Mouse (Mus musculus): ENCODE results near the gene Zfp518b.

Gene Zfp518b

DNA sequence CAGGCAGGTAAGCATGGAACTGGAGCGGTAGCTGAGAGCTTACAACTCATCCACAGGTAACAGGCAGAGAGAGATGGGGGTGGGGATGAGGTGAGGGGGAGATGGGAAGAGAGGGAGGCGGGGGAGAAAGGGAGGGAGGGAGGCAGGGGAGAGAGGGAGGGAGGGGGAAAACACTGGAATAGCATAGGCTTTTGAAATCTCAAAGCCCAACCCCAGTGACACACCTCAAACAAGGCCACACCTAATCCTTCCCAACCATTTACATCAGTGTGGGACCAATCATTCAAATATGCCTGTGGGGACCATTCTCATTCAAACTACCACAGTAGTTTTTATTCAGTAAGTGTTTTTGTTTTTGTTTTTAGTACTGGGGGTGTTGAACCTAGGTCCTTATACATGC, 31.5 kb downstream of the Zfp518b start:
- no peak for TF ChIP-seq GATA4 (IDR thresholded peaks at IDR 0.05; ENCODE audit: insufficient replicate concordance, low read length)

DNA sequence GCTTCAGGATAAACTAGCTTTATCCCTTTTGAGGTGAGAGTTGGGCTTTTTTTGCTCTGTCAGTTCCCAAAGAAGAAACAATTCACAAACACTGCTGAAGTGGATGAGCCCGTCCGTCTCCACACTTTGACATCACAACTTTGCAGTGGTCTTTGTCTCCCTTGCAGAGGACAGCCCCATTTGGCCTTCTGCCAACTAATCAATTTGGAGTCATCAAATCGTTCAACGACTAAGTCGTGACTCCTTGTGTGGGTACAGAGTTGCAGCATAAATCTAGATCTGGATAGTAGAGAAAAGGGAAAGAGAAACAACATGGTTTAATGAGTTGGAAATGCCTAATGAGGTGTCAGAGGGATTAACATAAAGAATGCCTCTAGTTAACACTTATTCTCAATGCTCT, 33.2 kb downstream of the Zfp518b start:
- TF ChIP-seq GATA4 (IDR thresholded peaks at IDR 0.05; ENCODE audit: insufficient replicate concordance, low read length), result no peak

DNA sequence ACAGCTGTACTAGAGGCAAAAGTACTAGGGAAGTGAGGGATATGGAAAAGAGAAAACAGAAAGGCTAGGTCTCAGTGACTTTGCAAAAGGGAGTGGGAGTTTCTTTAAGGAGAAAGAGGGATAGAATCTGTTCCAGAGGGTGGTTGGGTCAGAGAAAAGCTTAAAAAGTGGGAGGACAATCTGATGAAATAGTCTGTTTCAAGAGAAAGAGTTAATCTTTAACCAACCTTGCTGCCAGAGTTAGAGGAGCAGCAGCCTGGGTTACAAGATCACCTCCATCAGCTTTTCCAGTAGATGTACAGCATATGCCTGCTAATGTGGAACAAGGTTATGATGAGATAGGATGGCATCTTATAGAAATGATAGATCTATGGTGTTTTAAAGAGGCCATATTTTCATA, 43.1 kb downstream of the Zfp518b start:
- TF ChIP-seq GATA4 (IDR thresholded peaks at IDR 0.05; ENCODE audit: insufficient replicate concordance, low read length), result no peak

DNA sequence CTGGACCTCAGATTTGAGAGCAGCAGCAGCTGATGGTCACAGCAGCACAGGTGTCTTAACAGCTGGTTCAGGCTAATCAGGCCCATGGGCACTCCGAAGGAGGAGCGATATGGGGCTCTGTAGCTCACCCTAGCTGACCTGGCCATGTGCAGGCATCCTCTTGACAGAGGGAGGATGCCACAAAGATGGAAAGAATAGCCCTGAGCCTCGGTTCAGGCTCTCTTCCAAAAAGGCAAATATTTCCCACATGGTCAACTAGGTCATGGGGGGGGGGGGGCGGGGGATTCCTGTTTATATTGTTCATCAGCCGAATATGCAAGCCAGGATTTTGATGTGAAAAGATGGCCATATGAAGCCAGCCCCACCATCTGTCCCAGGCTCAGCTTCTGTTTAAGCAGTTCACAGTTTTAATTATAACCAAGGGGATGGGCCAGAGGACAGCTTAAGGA, 48.3 kb downstream of the Zfp518b start:
- TF ChIP-seq GATA4 (IDR thresholded peaks at IDR 0.05; ENCODE audit: insufficient replicate concordance, low read length), result no peak

DNA sequence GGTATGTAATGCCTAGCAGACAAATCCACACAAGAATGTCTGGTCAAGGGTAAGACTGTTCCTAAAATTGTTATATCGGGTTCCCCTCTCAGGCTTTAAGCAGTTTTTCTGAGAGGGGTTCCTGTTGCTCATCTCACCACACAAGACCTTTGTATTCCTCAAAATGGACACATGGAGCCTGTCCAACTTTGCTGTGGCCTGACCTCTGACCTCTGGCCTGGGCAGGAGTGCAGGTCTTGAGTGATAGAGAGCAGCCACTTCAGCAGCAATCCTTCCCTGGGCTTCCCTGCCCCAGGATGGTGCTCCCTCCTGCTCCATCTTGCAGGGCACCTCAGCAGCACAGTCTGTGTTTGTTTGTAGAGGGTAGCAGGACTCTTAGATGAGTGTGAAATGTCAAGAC, 48.9 kb downstream of the Zfp518b start:
- no peak for TF ChIP-seq GATA4 (IDR thresholded peaks at IDR 0.05; ENCODE audit: insufficient replicate concordance, low read length)

DNA sequence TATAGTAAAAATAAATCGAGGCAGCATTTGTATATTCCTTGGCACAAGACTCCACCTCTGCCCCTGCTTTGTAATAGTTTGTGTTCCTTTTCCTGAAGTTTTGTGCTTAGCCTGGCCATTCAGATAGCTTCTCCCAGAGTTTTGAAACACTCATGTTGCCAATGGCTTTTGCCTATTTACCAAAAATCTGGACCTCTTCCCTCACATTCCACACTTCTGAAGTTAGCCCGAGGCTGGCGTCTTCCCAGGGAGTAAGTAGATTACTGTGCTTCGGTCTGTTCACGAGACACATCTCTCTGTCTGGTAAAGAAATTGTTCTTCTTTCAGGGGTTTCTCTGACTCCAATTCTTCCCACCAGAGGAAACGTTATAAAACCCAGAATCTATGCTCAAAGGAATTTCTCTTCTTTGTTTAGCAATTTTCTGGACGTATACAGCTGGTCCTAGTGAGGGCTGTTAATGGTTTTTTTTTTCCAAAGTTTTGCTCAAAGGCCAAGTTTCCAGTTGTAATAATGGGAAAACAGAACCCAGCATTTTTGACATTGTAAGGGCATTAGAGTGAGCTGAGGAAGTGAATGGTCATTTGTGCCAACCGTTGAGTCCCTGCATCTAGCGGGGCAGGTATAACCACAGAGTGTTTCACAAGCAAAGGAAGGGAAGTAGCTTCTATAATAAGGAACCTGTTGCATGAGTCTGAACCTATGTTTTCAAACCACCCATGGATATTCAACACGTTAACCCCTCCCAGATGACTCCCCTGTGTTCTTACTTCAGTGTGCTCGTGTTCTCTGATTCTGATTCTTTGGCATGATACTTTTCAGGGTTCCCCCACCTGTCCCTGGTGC, 50.1 kb downstream of the Zfp518b start:
- TF ChIP-seq GATA4 (IDR thresholded peaks at IDR 0.05; ENCODE audit: insufficient replicate concordance, low read length), result no peak

DNA sequence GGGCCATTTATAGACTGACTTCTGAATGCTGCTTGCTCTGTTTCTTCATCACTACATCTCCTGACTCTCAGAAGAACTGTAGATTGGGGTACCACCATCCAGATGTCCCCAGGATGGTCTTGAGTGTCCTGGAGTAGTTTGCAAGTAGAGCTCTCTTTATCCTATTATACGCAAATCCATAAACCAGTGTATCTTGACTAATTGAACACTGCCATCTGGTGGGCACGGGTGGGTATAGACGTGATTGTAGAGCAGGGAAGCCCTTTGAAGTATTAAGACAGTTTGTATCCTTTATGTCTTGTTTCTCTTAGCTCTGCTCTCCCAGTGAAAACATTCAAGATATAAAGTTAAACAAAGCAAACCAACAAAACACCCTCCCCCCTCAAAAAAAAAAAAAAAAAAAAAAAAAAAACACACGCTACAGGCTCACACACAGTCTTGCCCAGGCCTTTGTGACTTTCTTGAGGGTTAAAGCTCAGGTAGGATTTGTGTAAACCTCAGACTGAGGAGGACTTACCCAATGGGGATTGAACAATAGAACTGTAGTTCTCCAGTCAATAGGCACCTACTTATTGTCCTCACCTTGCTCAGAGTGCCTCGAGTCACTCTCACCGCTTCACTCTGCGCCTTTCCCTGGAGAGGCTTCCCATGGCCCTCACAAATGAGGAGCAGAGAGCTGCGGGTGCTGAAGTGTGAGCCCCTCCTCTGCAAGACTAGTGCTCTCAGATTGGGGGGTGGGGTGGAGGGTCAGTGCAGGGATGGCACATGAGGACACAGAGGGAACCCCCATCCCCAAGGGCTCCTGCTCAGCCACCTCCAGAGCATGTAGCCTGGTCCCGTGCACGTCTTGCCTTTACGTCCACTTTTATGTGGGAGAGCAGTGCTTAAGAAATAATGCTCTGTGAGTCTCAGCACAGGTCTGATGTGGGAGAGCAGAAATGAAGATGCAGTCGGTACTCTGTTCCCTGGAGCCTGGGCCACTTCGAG, 51.9 kb downstream of the Zfp518b start:
- TF ChIP-seq GATA4 (IDR thresholded peaks at IDR 0.05; ENCODE audit: insufficient replicate concordance, low read length), result no peak

DNA sequence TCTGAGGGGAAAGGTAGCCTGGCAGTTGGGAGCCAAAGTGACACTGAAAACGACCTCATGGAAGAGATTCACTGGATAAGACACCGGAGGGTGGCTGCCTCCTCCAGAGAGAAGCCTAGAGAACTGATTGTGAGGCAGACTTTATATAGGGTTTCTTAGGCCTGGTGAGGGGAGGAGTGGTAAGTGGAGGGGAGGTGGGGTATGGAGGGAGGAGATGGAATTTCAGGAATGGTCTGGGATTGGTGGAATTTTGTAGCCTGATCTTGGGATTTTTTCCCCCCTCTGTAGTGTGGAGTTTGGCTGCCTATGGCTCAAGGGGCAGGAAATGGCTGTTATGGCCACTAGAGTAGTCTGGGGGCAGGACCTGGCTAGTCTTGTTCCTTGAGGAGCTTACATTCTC, 56.6 kb downstream of the Zfp518b start:
- no peak for TF ChIP-seq GATA4 (IDR thresholded peaks at IDR 0.05; ENCODE audit: insufficient replicate concordance, low read length)

DNA sequence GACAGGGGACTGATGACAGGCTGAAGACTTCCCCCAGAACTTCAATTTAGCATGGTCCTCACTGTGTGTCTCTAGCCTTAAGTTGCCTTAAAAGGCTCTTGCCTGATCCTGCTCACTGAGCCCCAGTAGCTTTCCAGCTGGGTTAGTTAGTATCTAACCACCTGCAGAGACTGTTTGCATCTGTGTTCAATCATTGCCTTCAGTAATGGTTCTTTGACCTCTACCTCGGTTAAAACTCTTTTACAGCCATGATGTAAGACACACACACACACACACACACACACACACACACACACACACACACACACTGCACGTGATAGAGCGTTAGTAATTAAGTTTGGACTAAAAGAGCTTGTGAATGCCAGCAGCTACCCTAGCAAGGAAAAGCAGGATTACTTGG, 57.7 kb downstream of the Zfp518b start:
- no peak for TF ChIP-seq GATA4 (IDR thresholded peaks at IDR 0.05; ENCODE audit: insufficient replicate concordance, low read length)

DNA sequence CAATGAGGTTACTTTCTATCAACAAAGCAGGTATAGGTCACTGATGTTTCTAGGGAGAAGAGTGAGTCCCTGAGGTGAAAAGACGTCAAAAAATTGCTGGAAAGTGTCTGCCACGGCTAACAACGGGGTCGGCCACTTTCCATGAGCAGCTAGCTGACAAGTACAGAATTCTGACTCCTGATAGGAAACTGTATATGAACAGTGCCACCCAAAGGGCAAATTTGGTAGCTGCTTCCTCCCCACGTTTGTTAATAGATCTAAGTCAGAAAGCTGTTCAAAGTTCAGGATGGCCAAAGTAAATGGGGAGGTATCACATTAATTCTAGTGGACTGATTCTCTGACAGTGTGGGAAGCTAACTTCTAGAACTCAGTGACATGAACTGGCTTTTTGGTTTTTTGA, 63.8 kb downstream of the Zfp518b start:
- no peak for TF ChIP-seq GATA4 (IDR thresholded peaks at IDR 0.05; ENCODE audit: insufficient replicate concordance, low read length)

DNA sequence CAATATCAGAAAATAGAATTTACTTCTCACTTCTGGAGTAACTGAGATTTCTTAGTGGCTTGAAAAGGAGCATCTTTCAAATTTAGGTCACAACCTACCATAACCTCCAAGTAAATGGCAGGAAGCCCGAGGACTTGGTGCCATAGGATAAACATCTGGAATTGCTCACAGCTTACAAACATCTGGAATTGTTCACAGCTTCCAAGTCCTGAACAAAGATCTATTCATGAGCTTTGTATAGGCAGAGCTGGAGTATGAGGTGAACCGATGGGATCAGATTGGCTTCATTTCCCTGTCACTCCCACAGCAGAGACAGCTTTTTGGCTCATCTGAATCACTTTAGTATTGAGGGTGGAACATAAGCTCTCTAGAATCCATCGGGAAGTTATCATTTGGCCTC, 65.7 kb downstream of the Zfp518b start:
- TF ChIP-seq GATA4 (IDR thresholded peaks at IDR 0.05; ENCODE audit: insufficient replicate concordance, low read length), result no peak

All from liver, adult (tissue).